Mouse (Mus musculus): ENCODE data around the gene Olfr772. TPM values are rescaled to one million over a fixed set of nuclear protein-coding genes. Genes with fewer than 3 reads are reported as not detected.

Olfr772 gene
- total RNA-seq (2023): not detected in 4 replicates

DNA sequence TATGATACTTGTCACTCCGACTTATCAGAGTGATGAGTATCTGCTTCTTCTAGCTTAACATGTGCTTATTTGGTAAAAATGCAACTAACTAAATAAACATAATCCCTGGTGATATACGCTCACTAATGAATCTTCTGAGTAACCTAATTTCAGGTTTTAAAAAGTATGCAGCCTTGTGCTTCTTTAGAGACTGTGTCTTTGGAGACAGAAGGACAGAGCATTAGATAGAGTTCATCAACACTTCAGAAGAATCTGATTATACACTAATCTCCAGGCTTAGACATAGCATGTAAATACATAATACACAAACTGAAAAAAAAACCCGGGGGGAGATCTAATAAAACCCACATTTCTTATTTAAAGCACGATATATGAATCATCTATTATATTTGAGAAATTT is at the start of gene Olfr772:
Gene Olfr772 (minus strand): TSS at position 101 of the 400 bp plus-strand sequence.

DNA sequence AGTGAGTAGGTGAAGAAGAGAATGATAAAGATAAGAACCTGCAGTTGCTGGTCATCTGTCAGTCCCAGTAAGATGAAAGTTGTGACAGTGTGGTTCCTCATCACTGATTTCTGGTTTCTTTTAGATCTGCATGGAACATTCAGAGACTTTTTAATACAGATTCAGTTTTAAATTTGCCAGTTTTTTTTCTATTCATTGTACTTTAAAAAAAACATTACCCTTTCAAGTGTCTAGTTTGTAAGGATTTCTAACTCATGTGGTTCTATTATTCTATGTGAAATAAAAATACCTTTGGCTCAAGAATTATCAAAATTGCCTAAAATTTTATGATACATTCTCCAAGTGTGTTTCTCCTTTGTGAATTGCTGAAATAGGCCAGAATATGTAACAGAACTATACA is 9.6 kb upstream of the Olfr772 start, which contains the start of gene Olfr773:
Gene Olfr773 (minus strand): TSS at position 101 of the 400 bp plus-strand sequence.

DNA sequence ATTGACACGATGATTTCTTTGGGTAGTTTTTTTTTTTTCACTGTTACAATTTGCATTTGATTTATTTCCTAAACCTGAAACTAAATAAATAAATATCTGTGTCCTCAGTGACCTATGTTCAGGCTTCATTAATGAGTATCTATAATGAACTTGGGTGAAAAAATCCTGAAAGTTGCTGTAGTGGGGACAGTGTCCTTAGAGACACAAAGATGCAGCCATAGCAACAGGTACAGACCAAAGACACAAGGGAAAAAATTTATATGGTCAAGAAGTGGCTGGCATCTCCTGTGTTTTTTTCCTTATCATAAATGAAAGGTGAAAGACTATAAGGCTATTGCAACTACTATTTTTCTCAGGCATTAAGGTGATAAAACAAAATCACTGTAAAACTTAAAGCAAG is 13.1 kb downstream of the Olfr772 start, which contains the start of gene Olfr771:
Gene Olfr771 (minus strand): TSS at position 101 of the 400 bp plus-strand sequence.

DNA sequence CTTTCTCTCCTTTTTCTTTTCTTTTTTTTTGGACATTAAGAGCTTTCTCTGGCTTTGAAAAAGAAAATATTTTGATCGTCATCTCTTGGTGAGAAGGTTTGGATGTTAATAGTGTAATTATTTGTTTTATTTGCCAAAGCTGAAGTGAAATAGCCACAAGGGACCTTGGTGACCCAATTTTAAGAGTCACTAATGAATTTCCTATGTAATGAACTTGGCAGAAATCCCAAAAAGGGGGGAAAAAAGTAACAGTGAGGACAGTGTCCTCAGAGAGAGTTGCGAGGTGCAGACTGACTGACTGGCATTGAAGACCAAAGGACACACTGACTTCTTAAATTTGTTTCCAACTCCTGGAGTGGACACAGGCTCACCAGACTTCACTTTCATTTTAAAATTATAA is 38.8 kb downstream of the Olfr772 start, which contains the start of gene Olfr770:
Gene Olfr770 (minus strand): TSS at position 101 of the 400 bp plus-strand sequence.

Other genes with a start within 250 kb of the Olfr772 start
- 0.27 TPM in 1 of 4 replicates, not detected in the others for gene Itga7, start 244.1 kb downstream of the Olfr772 start, total RNA-seq (2023)
- not detected in 4 replicates for gene Mettl7b, start 216.9 kb downstream of the Olfr772 start, total RNA-seq (2023)
- gene Olfr9, start 188.5 kb downstream of the Olfr772 start, total RNA-seq (2023): not detected in 4 replicates
- gene Olfr763, start 167.1 kb downstream of the Olfr772 start, total RNA-seq (2023): not detected in 4 replicates
- gene Olfr764-ps1, start 138.0 kb downstream of the Olfr772 start, total RNA-seq (2023): not detected in 4 replicates
- not detected in 4 replicates for gene Olfr765, start 127.9 kb downstream of the Olfr772 start, total RNA-seq (2023)
- not detected in 4 replicates for gene Olfr766-ps1, start 108.9 kb downstream of the Olfr772 start, total RNA-seq (2023)
- not detected in 4 replicates for gene Olfr767, start 95.0 kb downstream of the Olfr772 start, total RNA-seq (2023)
- not detected in 4 replicates for gene Olfr768, start 78.5 kb downstream of the Olfr772 start, total RNA-seq (2023)
- not detected in 4 replicates for gene Olfr769, start 60.1 kb downstream of the Olfr772 start, total RNA-seq (2023)
- gene Olfr770, start 38.9 kb downstream of the Olfr772 start, total RNA-seq (2023): not detected in 4 replicates
- gene Olfr771, start 13.2 kb downstream of the Olfr772 start, total RNA-seq (2023): not detected in 4 replicates
- not detected in 4 replicates for gene Olfr773, start 9.5 kb upstream of the Olfr772 start, total RNA-seq (2023)
- gene Olfr774, start 58.3 kb upstream of the Olfr772 start, total RNA-seq (2023): not detected in 4 replicates
- not detected in 4 replicates for gene Olfr775, start 70.5 kb upstream of the Olfr772 start, total RNA-seq (2023)
- gene Olfr776, start 81.2 kb upstream of the Olfr772 start, total RNA-seq (2023): not detected in 4 replicates
- gene Olfr777, start 93.6 kb upstream of the Olfr772 start, total RNA-seq (2023): not detected in 4 replicates
- not detected in 4 replicates for gene Olfr780, start 140.2 kb upstream of the Olfr772 start, total RNA-seq (2023)
- gene Olfr781, start 150.9 kb upstream of the Olfr772 start, total RNA-seq (2023): not detected in 4 replicates
- not detected in 4 replicates for gene Olfr782, start 170.9 kb upstream of the Olfr772 start, total RNA-seq (2023)
- gene Olfr784, start 206.2 kb upstream of the Olfr772 start, total RNA-seq (2023): not detected in 4 replicates
- gene Olfr785, start 227.5 kb upstream of the Olfr772 start, total RNA-seq (2023): not detected in 4 replicates
- gene Olfr786, start 249.4 kb upstream of the Olfr772 start, total RNA-seq (2023): not detected in 4 replicates